Comparison of ENCODE assay signal across 18 mouse cellular contexts in genomic region chr8:122022274-122022673, GRCm38 (mm10).
A peak's percentile ranks its signal among the peaks of the same experiment; 100 is the strongest.
DNase-seq lines count a peak whose midpoint lies in the region; ATAC-seq and TF ChIP-seq lines count a peak whose summit lies in the region.
"Had no signal": no experiment of that assay in that cellular context is flagged by ENCODE, and none has a peak within 500 bp of the region (broad histone marks: within the 10 kb centered on the region; RNA-seq: fewer than 3 reads in every experiment).

No protein-coding gene starts in this region.

- WGBS in lung, embryonic 16.5 days, result 62% methylated on average over 6 of the region's 6 CpGs

- peak overlapping the region; percentile 16; the same call in 1 of the 2 replicates for H3K27ac ChIP-seq in lung, embryonic 16.5 days (ENCODE audit: low read length)
- H3K27ac ChIP-seq: hindbrain, embryonic 10.5 days; neural tube, embryonic 12.5 days had no signal

- no peaks in the 10 kb centered on the region for H3K27me3 ChIP-seq in lung, embryonic 16.5 days (ENCODE audit: control insufficient read depth, insufficient read depth, low read depth, low read length)
- H3K27me3 ChIP-seq in myocyte (ENCODE audit: control insufficient read depth, insufficient read depth, insufficient read length), result no peaks in the 10 kb centered on the region
- H3K27me3 ChIP-seq: limb, embryonic 13.5 days; neural tube, embryonic 12.5 days had no signal

- H3K4me1 ChIP-seq in lung, embryonic 16.5 days (replicated peaks; ENCODE audit: control insufficient read depth, insufficient read depth, low read length), result peaks cover 19% of the 10 kb centered on the region
- H3K4me1 ChIP-seq: neural tube, embryonic 12.5 days had no signal

- H3K36me3 ChIP-seq in lung, embryonic 16.5 days (ENCODE audit: control insufficient read depth, insufficient read depth, low read length), result peaks cover 27% of the 10 kb centered on the region
- H3K36me3 ChIP-seq in myocyte (ENCODE audit: control insufficient read depth, insufficient read depth), result peaks cover 4% of the 10 kb centered on the region

- no peak overlapping the region for H3K4me2 ChIP-seq in lung, embryonic 16.5 days (ENCODE audit: low read depth, low read length)
- peak overlapping the region; percentile 62 for H3K4me2 ChIP-seq in myocyte (ENCODE audit: low read depth)
- H3K4me2 ChIP-seq: limb, embryonic 13.5 days; neural tube, embryonic 12.5 days had no signal

- H3K4me3 ChIP-seq in lung, embryonic 16.5 days (ENCODE audit: low read length), result no peak overlapping the region
- H3K4me3 ChIP-seq in myocyte, result no peak overlapping the region
- H3K4me3 ChIP-seq: erythroblast, embryonic 14.5 days; hindbrain, embryonic 10.5 days; limb, embryonic 13.5 days; neural tube, embryonic 12.5 days had no signal

- no peak overlapping the region for H3K9ac ChIP-seq in lung, embryonic 16.5 days (ENCODE audit: low read length)
- H3K9ac ChIP-seq: limb, embryonic 13.5 days; neural tube, embryonic 12.5 days had no signal

- peak; percentile 31 for DNase-seq in kidney, postnatal 10 days
- DNase-seq in kidney, adult 8-10 months, result no peak
- no peak for DNase-seq in lung, postnatal 14 days
- DNase-seq in lung, postnatal 36 days, result peak; percentile 35
- no peak for DNase-seq in cerebellum, postnatal 10 days
- DNase-seq: adrenal gland, postnatal 10 days; cerebellum, adult 9-10 months; gastrocnemius, postnatal 25 days; right cerebral cortex, postnatal 4 days; thymus, adult 18-20 months had no signal

- H3ac ChIP-seq in myocyte (ENCODE audit: control insufficient read depth, insufficient read length), result no peak overlapping the region

- no peaks in the 10 kb centered on the region for H3K9me3 ChIP-seq in lung, embryonic 16.5 days (ENCODE audit: control insufficient read depth, low read length)
- H3K9me3 ChIP-seq: hindbrain, embryonic 10.5 days; limb, embryonic 13.5 days; neural tube, embryonic 12.5 days had no signal

- no peaks in the 10 kb centered on the region for H3K79me2 ChIP-seq in myocyte (ENCODE audit: control insufficient read depth, insufficient read depth)

- 0 out of 2 replicates have a peak, but pooled peaks have one; percentile 20 for ATAC-seq in lung, embryonic 16.5 days (ENCODE audit: low read depth)
- ATAC-seq: CD4-positive, CD25-positive, alpha-beta regulatory T cell, adult 4 months; inflammation-experienced regulatory T-cells, adult 6 months had no signal

- TF ChIP-seq POLR2A in myocyte (IDR thresholded peaks at IDR 0.05; ENCODE audit: insufficient read length, low read depth), result no peak

TF ChIP-seq in myocyte, 11 proteins besides CTCF, POLR2A, EP300 and RAD21:
- TF ChIP-seq REST (IDR thresholded peaks at IDR 0.05; ENCODE audit: insufficient read depth, insufficient read length) (no peak), MYOG (IDR thresholded peaks at IDR 0.05; ENCODE audit: control insufficient read depth in 1 of 3, insufficient read depth in 1 of 3, insufficient read length in 2 of 3, low read depth in 2 of 3) (no peak), SRF (IDR thresholded peaks at IDR 0.05; ENCODE audit: control insufficient read depth, insufficient read length, low read depth) (no peak), TCF3 (IDR thresholded peaks at IDR 0.05; ENCODE audit: insufficient read length, low read depth) (no peak)
TF ChIP-seq in myocyte: peak in this region for 0.

Comparison
In these comparisons a context has a peak if more than half of its experiments do, and no peak if none do; other contexts are left out.
1. DNase-seq: peak in kidney, postnatal 10 days (single experiment) and lung, postnatal 36 days (single experiment); none in kidney, adult 8-10 months (0 of 2), lung, postnatal 14 days (single experiment) and cerebellum, postnatal 10 days (0 of 2).